Mouse (Mus musculus) stomach, postnatal 0 days (tissue): Measurements from ENCODE around the gene Tmem132a.
A peak's percentile ranks its signal among the peaks of the same experiment; 100 is the strongest.

ENCODE experiments used
- CTCF ChIP-seq: IDR thresholded peaks from 2 replicates; pipeline ENCODE4 v1.5.1; 2016; ENCODE audit warnings: antibody characterized with exemption, low read depth, mild to moderate bottlenecking, moderate library complexity
- EP300 ChIP-seq: optimal IDR thresholded peaks from 2 replicates; pipeline ENCODE3; 2016; ENCODE audit warnings: antibody characterized with exemption

DNA sequence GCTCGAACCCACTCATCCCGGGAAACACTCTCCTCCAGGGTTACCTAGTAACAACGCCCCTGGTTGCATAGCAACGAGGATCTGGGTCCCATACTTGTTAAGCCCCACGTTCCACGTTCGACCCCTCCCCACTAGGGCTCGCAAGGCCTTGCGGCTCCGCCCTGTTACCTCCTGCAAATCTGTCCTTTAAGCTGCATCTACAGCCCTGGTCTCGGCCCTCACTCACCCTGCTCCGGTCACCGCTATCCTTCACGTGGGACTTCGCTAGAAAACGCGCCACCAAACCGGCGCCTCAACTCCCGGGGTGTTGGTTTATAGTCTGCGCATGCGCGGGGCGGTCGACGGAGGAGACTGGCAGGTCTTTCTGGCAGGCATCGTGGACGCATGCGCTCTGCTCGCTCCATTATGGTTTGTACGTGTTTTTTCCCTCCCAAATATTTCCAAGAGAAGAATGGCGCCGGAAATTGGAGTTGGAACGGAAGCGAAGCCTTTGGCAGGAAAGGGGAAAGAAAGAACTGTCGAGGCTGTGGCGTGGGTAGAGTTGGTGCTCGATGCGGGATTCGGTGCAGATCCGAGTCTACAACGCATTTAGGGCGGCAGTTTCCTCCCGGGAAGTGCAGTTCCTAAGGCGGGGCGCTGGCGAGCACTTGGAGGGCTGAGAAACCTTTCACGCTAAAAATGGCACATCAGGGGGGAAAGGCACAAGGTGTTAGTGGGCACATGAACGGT, 11.8 kb upstream of the Tmem132a start, which contains the start of gene Tmem109:
- TF ChIP-seq CTCF (peak; percentile 58), EP300 (no peak)
